Mouse (Mus musculus): ENCODE results near the gene Syngap1.

The Syngap1 gene

DNA sequence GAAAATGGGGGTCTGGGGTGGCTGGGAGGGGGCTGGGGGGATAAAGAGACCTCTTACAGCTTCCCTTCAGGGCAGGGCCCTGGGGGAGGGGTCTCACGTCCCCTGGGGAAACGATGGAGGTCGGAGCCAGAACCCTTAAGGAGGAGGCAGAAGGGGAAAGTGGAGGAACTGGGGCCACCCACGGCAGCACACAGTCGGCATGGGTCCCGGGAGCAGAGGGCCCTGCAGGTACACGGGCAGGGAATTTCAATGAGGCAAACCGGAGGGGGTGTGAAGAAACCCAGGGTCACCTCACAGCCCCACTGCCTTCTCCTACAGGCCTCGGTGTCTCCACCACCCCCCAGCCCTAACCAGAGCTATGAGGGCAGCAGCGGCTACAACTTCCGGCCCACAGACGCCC is 4.6 kb upstream of the Syngap1 start:
- no peak for DNase-seq (ENCODE audit: extremely low spot score, low spot score)

DNA sequence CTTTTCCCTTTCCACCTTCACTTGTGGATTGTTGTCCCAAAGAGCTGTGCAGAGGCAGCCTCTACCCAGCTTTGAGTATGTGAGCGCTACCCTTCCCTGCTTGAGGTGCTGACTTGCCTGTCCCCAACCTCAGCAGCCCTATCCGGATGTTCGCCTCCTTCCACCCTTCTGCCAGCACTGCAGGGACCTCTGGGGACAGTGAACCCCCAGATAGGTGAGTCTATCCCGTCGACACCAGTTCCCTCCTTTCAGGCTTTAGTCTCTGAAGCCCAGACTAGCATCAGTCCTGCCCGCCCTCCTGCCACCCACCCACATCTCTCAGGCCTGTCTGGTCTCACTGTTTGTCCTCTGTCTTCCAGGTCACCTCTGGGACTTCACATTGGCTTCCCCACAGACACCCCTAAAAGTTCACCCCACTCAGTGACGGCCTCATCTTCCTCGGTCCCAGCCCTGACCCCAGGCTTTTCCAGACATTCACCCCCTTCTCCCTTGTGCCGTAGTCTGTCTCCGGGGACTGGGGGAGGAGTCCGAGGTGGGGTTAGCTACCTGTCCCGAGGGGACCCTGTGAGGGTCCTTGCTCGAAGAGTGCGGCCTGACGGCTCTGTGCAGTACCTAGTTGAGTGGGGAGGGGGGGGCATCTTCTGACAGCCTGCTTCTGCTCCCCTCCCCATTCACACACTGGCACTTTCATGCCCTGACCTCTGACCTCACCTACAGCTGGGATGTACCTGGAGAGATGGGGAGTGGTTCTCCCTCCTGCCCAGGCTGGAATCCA is 3.9 kb upstream of the Syngap1 start:
- DNase-seq (ENCODE audit: extremely low spot score, low spot score) = no peak

DNA sequence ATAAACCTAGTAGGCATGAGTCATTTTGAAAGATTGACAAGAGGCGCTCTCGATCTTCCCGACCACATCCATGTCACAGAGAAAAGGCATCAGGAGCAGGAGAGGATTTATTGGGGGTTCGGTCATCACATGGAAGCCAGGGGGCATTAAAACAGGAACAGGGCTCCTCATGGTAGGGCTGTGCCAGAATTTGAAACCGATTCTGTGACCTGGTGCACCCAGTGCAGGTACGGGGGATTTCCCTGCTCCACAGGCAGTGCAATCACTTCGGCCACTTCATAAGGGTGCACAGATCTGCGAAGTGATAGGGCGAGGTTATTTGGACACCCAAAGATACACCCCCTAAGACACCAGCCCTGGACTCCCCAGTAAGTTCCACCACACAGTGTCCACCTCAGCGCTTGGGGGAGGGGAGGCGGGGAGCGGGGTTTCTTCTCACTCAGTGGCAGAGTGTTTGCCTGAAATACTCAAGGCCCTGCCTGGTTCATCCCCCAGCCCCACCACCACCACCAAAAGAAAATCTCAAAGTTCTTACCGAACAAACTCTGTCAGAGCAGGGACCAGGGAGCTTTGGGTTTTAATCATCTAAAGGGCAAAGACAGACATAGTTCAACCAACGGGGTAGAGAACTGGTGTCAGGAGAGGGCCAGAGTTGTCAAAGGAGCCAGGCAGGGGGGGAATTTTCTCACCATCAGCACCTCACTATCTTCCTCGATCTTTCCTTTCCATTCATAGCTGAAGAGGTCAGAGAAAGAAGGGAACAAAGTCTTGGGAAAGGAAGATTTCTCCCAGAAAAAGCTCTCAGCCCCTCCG is 3.0 kb upstream of the Syngap1 start:
- no peak for DNase-seq (ENCODE audit: extremely low spot score, low spot score)

DNA sequence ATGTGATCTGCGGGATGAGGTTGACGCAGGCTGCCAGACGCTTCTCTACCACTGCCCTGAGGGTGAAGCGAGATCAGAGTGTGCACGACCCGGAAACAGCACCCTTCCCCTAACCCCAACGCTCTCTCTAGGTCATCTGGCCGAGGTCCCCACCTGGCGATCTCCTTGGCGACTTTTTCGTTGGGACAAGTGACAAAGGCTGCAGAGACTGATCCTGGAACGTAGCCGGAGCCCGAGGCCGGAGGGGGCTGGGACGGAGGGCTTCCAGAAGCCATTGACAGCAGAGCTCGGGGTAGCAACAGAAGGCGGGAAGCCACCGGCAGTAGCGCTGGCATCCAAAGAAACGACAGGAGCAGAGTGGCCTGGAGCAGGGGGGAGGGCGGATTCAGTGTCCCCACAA is 2.3 kb upstream of the Syngap1 start:
- peak; percentile 48 for DNase-seq (ENCODE audit: extremely low spot score, low spot score)

DNA sequence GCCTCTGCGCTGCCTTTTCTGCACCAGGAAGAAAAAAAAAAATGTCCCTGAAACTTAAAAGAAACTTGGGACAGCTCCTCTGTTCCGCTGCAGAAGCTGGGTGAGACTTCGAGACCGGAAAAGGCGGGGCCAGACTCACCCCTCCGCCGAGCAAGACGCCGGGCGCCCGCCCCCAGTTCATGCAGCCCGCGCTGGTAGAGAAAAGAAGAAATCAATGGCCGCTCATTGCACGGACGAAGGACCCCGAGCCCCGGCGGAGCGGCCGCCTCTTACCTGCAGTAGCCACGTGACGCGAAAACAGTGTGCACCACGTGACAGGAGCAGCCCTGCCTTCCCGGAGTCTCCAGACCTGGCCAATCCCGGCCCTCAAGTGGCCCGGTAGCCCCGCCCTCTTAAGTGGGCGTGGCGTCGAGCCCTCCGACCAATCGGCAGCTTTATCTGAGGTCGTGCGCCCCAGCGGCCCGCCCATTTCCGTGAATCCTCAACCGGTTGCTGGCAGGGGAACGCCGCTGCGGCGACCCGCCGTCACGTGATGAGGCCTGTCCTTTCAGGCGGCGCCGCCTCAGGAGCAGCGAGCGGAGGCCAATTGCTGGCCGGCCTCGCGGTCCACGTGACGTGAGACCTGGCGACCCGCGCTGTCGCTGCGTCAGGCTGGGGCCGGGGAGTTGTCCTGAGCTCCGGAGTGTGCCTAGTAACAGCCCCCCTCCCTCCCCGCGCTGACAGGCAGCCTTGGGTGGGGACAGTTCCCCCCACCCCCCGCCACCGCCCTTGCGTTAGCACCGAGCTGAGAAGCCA is 1.7 kb upstream of the Syngap1 start, which contains the start of gene Cuta:
Gene Cuta, minus strand, starts transcription at position 392 of the 795 bp plus-strand sequence.
- peak; percentile 99 for DNase-seq (ENCODE audit: extremely low spot score, low spot score)

DNA sequence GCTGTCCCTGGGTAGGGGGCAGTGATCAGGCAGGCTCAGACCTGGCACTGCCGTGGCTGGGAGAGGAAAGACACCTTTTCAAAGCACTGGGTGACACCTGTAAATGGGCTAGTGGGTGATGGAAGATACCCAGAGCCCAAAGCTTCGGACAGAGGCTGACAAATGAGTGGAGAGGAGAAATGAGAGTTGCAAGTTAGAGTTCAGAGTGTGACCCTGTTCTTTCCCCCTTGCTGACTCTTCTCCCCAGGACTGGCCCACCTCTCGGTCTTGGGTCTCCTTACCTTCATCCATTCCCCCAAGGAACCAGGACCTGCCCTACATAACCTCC is 1.1 kb upstream of the Syngap1 start:
- no peak for DNase-seq (ENCODE audit: extremely low spot score, low spot score)

DNA sequence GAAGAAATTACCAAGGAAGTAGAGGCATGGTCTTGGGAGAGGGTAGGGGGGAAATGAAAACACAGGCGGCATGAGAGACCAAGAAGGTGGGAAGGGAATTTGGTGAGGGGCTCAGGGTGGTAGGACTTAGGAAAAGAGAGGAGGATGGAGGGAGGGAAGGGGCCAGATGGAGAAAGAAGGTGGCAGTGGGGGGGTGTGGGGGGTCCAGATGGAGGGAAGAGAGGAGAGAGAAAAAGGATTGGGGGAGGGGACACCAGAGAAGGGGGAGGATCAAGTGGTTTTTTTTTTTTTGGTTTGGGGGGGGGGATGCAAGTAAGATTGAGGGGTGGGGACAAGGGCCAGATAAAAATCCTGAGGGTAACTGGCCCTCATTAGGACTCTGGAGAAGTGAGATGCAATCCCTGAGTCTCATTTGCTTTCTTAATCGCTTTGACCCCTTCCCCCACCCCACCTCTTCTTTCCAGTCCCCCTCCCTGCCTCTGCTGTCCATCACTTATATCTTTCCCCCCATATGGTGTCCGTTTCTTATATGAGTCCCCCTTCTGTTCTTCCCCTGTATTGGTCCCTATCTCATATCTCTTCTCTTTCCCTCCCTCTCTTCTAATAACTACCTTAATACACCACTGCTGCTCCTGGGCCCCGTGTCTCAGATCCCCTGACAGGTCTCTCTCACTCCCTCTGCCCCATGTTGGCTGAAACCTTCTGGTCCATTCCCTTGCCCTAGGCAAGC is 953 bp downstream of the Syngap1 start:
- DNase-seq (ENCODE audit: extremely low spot score, low spot score) = no peak

DNA sequence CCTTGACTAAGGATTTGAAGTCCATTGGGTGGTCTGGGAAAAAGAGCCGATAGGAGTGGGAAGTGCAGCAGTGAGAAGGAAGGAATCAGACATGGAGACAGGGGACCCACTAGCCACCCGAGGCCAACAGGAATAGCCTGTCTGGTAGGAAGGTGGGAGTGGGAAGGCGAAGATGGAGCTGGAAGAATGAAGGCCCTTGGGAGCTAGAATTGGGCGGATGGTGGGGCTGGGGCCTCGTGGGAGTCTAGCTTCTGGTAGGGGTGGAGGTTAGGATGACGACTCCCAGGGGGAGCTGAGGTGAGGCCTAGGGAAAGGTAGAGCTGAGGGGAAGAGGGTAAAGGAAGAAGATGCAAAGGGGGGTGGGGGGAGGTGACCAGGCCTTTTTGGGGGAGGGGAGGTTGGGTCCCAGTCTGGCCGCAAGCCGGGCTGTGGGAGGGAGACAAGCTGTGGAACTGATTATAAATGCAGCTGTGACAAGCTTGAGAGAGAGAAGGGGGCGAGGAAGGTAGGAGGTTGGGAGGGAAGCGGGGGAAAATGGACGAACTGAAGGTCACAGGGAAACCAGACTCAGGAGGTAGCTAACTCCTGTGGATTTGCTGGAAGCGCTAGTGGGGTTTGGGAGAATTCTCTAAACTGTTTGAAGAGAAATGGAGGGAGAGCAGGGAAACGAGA is 4.9 kb downstream of the Syngap1 start:
- DNase-seq (ENCODE audit: extremely low spot score, low spot score) = peak; percentile 43

DNA sequence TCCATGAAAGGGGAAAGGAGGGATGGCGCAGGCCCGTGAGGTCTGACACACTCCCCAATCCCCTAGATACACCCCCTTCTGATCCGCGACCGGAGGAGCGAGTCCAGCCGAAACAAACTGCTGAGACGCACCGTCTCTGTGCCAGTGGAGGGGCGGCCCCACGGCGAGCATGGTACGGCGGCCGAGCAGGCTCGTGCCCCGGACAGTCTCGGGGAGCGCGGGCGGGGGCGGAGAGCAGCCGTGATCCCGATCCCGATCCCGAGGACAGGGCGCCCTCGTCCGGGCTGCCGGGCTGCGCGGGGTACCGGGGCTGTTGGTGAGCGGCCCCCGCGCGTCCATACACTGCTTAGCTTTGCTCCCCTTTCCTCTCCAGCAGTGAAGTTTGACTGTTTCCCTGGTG is 5.5 kb downstream of the Syngap1 start:
- DNase-seq (ENCODE audit: extremely low spot score, low spot score) = peak; percentile 71

DNA sequence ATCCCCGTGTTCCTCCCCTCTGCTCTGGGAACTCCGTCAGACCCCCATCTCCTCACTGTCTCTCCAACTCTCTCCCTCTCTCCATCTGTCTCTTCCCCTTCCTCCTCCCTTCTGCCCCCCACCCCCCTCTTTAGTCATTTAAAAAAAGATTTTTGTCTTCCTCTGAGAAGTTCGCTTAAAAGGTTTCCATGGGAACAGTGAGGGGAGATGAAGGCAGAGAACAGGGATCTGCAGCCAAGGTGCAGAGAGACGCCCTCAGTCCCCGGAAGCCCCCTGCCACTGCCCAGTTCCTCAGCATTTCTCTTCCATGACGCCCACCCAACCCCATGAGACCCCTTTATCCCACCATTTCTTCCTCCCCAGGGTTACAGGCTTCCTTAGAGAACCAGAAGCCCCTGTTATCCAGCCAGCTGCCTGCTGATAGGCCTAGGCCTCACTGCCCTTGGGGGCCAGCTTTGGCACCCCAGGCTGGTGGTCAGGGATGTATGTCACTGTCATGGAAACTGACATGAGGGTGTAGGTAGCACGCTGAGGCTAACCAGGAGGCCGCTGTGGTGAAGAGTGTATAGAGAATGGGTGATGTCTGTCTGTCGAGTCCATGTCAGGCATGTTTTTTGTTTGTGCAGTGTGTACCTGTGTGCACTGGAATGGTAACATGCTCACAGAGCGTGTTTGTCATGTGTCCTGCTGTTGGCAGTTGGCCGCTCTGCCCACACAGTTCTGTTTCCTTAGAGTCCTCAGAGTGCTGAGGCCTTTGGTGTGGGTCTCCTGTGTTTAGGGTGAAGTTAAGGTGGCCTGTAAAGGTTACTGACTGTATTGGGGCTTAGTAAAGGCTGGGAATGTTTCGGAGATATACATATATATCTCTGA is 6.4 kb downstream of the Syngap1 start:
- DNase-seq (ENCODE audit: extremely low spot score, low spot score) = no peak

DNA sequence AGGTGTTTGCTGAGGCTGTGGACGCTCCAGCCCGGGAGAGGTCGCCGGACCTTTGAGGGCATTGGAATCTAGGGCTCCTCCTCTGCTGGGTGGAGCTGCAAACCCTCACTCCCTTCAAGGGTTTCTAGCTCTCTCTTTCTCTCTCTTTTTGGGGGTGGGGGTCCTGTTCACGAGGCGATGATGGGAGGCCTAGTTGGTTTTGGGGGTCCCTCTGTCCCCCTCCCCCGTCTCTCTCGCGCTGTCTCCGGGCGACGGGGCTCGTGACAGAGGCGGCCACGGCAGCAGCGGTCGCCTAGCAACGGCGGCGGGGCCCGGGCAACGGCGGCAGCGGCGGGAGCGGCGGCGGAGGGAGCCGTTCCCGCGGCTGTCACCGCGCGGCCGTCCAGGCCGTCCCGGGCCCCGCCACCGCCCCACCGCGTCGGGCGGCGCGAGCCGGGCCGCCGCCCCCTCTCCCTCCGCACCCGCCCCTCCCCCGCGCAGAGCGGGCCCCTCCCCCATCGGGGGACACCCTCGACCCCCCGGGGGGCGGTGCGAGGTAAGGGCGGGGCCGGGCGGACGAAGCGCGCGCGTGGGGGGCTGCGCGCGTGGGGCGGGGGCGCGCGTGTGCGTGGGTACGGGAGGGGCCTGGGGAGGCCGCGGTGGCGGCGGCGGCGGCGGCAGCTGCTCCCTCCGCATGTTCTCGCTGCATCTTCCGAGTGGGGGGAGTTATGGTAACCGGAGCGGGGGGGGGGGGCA is 7.4 kb downstream of the Syngap1 start:
- peak; percentile 70 for DNase-seq (ENCODE audit: extremely low spot score, low spot score)

DNA sequence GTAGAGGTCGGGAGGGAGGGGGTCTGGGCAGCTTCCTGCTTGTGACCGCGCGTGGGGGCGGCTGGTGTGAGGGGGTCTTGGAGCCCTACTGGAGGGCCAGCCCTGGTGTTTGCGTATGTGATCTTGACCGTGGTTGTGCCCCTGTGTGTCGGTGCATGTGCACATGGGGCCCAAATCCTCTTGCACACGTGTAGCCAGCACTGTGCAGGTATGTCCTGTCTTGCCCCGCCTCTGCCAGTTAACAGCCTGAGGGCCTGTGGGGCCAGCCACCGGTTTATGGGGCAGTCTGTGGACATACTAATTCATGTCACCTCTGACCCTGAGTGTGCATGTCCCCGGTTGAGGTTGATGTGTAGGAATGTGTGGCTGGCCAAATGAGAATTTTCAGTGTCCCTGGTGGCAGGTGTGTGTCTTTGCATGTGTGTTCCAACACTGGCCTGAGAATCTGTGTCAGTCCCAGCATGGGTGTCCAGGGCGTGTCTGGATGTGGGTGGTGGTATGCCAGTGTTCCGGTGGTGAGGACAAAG is 8.1 kb downstream of the Syngap1 start:
- DNase-seq (ENCODE audit: extremely low spot score, low spot score) = peak; percentile 43

DNA sequence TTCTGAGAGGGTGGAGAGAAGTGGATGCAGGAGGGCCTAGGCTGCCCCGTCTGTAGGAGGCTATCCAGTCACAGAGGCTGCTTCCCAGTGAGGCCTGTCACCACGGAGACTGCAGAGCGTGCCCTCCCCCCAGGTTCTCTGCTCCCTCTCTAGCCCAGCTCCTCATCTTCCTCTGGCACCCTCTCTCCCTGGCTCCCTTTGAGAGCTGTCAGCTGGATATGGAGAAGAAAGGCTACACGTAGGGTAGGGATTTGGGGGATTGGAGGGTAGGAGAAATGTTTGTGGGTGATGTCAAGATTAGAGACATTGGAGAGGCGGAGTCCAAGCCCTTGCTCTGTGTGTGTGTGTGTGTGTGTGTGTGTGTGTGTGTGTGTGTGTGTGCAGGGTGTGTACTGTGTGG is 8.8 kb downstream of the Syngap1 start:
- DNase-seq (ENCODE audit: extremely low spot score, low spot score) = no peak

DNA sequence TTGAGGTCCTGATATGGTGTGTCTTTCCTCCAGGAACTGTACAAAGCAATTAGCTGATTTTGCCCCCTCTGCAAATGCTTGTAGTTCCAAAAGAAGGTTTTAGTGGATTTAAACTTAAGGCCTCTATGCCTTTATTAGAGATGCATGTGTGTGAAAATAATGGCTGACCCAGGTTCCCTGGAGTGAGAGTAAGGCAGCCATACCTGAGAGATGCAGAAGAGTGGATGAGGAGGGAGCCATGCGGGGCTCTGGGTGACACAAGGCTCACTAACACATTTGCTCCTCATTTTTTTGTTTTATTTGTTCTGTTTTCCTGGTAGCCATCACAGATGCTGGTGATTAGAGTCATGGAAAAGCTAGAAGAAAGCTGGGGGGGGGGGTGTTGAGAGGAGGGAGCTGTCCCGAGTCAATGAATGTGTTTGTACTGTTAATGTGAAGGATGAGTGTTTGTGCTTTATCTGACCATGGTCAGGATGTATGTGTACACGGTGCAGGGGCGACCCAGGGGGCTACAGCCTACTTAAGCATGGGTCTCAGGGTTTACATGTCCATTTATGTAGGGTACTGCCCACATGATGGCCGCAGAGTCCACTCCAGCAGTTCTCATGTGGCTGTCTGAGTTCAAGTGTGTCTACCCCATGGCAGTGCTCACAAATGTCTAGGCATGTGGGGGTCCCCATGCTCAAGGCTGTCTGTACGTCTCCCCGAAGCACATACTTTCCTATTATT is 9.7 kb downstream of the Syngap1 start:
- DNase-seq (ENCODE audit: extremely low spot score, low spot score) = no peak

DNA sequence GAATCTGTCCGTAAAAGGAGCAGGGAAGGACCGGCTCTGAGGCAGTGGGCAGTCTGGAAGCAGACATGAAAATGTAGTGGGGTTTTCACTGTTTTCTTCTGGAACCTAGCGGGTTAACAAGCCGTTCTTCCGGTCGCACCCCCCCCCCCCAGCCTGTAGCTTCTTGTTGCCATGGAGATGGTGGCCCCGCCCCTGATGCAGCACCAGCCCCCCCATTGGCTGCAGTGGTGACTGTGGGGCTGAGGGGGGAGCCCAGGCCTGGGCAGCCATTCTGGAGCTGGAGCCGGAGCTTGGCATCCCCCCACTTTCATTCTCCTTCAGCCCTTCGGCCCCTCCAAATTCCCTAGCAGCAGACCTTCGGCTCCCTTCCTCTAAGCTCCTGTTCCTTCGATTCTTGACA is 10.4 kb downstream of the Syngap1 start:
- peak; percentile 85 for DNase-seq (ENCODE audit: extremely low spot score, low spot score)

DNA sequence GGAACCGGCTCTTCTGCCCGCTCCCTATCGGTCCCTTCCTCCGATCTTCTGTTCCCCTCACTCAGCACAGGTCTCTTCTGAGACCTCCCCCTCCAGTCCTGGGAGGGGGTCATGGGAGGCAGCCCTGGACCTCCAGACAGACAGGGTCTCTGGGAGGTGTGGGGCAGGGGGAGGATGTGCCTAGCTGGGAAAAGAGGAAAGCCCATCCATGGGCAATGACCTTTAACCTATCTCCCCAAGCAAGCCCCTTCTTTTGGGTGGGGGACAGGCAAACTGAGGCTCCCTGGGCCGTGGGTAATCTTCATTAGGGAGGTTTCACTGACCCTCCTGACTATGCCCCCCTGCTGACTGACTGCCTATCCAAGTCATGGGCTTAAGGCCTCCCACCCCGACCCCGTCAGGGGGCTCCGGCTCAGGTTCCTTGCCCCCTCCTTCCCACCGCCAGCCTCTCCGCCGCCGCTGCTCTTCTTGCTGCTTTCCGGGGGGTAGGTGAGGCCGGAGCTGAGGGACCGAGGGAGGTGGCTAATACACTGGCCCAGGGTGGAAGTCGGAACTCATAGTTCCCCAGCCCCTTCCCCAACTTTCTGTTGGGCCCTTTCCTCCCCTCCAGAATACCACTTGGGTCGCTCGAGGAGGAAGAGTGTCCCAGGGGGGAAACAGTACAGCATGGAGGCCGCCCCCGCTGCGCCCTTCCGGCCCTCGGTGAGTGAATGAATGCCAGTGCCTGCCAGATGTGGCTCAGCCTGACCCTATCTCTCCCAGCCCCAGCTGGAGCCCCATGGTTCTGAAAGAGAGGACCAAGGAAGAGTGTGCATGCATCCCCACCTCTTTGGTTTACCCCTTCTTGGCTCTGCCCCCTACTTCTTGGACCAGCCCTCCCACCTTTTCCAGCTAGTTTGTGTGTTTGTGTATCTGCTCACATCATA is 11.2 kb downstream of the Syngap1 start:
- DNase-seq (ENCODE audit: extremely low spot score, low spot score) = no peak

DNA sequence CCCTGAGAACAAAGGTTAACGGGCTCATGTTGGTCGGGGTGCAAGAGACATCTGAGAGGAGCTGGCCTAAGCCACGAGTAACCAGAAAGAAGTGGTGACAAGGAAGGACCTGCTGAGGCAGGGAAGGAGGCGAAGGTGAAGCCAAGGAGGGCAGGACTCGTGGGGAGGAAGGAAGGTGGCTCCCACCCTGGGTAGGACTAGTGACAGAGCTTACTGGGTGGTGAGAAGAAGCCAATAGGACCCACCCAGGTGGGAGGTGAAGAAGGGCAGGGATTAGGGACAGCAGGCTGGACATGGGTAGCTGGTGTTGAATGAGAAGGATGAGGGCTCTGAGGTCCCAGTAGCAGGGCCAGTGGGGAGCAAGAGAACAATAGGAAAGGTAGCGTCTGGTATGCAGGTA is 12.1 kb downstream of the Syngap1 start:
- no peak for DNase-seq (ENCODE audit: extremely low spot score, low spot score)
